Mouse (Mus musculus) large intestine, adult 2 months (tissue): ENCODE results near the gene Tpo. TPM values are rescaled to one million over a fixed set of nuclear protein-coding genes. Genes with fewer than 3 reads are reported as not detected.

Source experiments
- DNase-seq: peaks from one replicate; pipeline ENCODE4 v3.0.0-alpha.2; 2012; ENCODE audit warnings: low read depth, low spot score
- WGBS: fragments of 180-500 bp; shearing (Covaris S2); methylation state at CpG from one replicate; pipeline ENCODE4 v1.1.7; 2018; 5-methylcytosine and 5-hydroxymethylcytosine counted together
- polyA plus RNA-seq: library from polyadenylated mRNA; depleted of rRNA; stranded (reverse); fragments of >200 nt; gene quantifications from 2 replicates; pipeline ENCODE4 v1.2.3, GENCODE M21; 2012; rRNA removed

The Tpo gene
- polyA plus RNA-seq: 0.06 and 0.12 TPM in 2 replicates

GRCm38 (mm10) chr12:30132524-30132923, at the start of gene Tpo:
TSS of gene Tpo (minus strand) at chr12:30132624.
- 76% methylated on average over 4 of the region's 4 CpGs for WGBS
- no peak for DNase-seq

- 73% methylated on average over 3 of the region's 3 CpGs for WGBS
- no peak for DNase-seq
Observed at GRCm38 (mm10) chr12:30181721-30182120, 49.3 kb upstream of the Tpo start.

DNA sequence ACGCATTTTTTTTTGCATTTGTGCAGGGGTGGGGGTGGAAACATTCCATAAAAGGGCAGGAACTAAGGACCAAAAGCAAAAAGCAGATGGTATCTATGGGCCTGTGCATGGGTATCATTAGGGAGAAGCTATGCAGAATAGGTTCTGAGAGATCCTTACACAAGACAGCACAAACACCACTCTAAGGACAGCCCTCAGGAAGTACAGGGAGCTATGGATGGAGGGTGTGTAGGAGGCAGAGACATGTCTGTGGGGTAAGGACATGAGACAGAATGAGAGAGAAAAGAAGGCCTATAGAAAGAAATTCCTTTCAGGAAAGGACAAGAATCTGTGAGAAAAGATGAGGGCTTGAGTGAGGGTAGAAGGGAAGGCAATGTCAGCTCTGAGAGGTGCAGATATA, 47.2 kb upstream of the Tpo start:
- WGBS: 74% methylated on average over 1 of the region's 1 CpGs
- DNase-seq: no peak

DNA sequence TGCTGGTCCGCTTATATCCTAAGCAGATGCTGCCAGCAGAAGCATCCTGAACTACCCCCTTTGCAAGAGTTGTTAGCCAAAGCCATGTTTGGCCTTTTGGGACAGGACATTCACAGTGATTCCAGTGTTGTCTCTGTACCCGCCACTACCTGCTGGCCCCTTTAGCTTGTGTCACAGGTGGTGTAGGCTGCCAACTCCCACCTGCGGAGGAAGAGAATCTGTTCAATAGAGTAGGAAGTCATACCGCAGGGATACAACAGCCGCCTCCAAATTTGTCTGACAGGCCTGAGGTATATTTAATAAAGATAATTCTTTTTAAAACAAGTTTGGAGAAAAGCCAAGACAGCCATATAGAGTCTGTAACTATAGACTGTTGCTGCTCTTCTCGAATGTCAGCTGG, 45.5 kb upstream of the Tpo start:
- no peak for DNase-seq
- 75% methylated on average over 6 of the region's 6 CpGs for WGBS

- WGBS: 82% methylated on average over 2 of the region's 2 CpGs
Observed at GRCm38 (mm10) chr12:30177529-30177928, 45.1 kb upstream of the Tpo start.

DNA sequence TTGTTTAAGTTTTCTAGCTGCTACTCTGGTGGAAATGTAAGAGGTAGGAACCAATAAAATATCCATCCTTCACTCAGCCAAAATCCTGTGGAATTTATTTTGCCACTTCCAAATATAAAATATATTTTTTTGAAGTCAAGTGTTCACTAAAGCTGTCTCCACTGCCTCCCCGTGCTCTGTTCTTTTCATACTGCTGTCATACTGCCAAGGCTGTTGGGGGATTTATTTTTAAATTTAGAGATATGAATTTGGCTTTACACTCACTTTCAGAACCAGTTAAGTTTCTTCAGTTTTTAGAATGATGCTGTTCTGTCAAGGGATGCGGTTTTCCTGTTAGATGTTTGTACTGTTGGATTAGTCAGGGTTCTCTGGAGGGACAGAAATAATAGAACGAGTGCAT, 36.1 kb upstream of the Tpo start:
- 50% methylated on average over 3 of the region's 3 CpGs for WGBS
- DNase-seq: no peak

More at GRCm38 (mm10) chr12:30177529-30177928, 45.1 kb upstream of the Tpo start:
- no peak for DNase-seq

DNA sequence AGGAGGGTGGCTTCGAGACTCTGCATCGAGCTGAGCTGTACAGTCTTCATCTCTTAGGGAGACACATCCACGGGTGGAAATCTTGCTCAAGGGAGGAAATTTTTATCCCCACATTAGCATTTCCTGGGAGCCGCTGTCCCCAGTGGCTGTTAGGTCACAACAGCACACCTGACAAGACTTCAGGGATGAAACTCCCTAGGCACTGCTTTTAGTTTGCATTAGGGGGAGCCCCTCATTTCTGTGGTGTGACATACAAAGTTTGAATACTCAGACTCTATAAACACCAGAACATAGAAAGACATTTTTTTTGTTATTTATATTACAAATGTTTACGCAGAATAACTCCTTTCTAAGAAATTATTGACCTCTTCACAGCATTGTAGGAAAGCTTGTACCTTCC, 32.1 kb upstream of the Tpo start:
- DNase-seq: no peak
- 79% methylated on average over 5 of the region's 5 CpGs for WGBS

GRCm38 (mm10) chr12:30164005-30164404, 31.6 kb upstream of the Tpo start:
- no peak for DNase-seq
- WGBS: 92% methylated on average over 6 of the region's 6 CpGs

GRCm38 (mm10) chr12:30161731-30162406, 29.4 kb upstream of the Tpo start:
- DNase-seq: no peak
- WGBS: 69% methylated on average over 5 of the region's 5 CpGs

GRCm38 (mm10) chr12:30160475-30160874, 28.1 kb upstream of the Tpo start:
- no peak for DNase-seq
- 70% methylated on average over 3 of the region's 3 CpGs for WGBS

GRCm38 (mm10) chr12:30159788-30160187, 27.4 kb upstream of the Tpo start:
- DNase-seq: no peak
- WGBS: 80% methylated on average over 8 of the region's 8 CpGs

- DNase-seq: no peak
- WGBS: 68% methylated on average over 7 of the region's 7 CpGs
Observed at GRCm38 (mm10) chr12:30154079-30154673, 21.8 kb upstream of the Tpo start.

- 62% methylated on average over 3 of the region's 3 CpGs for WGBS
- no peak for DNase-seq
Observed at GRCm38 (mm10) chr12:30142085-30142484, 9.7 kb upstream of the Tpo start.

DNA sequence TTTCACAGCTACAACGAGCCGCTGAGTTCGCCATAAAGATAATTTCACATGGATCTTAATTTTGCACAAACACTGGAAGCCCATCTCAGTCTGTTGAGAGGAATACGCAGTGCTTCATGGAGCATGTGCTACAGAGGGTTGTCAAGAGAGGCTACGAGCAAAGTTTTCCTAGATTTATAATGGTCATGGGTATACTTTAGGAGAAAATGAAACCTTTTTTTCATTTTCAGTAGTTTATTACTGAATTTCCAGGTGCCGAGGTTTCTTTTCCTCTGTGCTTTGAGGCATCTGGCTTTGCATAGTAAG, 3.1 kb downstream of the Tpo start:
- DNase-seq: no peak
- WGBS: 72% methylated on average over 6 of the region's 6 CpGs

DNA sequence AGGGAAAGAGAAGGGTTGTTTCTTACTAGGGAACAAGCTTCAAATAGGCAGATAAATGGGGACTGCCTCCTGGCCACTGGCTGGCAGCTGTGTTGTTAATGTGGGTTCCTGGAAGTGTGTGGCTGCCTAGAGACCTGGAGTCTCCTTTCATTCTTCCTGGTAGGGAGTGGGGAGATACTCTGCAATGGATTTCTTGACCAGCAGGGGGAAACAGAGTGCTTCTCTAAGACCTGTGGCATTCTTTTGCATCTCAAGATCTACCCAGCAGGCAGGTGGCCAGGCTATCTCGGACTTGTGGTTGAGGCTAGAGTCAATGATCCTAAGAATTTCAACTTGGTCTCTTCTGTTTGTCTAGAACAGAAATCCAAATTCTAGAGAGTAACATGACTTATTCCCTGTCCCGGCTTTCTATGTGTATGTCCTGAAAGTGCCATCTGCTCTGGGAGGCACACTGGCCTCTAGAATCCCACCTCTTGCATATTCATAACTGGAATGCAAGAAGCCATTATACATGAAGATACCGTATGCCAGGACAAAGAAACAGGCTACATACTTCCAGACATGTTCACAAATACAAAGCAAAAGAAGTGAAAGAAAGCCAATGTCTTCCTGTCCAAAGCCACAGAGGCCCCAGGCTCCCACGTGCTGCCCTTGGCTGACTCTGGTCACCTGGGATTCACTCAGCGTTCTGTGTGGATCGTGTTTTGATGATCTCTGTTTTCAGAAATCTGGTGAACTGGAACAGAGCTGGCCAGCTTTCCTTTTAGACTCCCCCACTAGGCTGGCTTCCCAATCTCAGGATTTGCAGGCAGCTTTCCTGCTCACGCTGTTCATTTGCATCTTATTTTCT, 3.6 kb downstream of the Tpo start:
- DNase-seq: no peak
- 59% methylated on average over 7 of the region's 7 CpGs for WGBS

DNA sequence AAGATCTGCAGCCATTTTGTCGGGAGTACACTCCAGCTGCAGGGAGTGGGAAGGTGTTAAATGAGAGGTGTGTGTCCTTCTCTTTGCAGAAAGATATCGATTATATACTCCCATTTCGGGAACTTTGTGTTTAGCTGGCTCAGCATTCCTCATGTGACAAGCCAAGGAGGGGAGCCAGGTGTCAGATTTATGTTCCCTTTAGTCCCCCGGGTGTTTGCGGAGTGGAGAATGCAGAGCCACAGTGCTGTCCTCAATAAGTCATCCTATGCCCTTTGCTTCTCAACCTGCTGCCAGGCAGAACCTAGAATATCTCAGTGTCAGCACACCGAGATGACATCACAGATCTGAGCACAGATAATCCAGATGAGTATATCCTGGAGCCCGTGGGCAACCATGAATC, 10.1 kb downstream of the Tpo start:
- 43% methylated on average over 7 of the region's 7 CpGs for WGBS

GRCm38 (mm10) chr12:30112271-30112670, 20.2 kb downstream of the Tpo start:
- 84% methylated on average over 2 of the region's 2 CpGs for WGBS
- no peak for DNase-seq

More for the DNA sequence above, 10.1 kb downstream of the Tpo start:
- DNase-seq: no peak

DNA sequence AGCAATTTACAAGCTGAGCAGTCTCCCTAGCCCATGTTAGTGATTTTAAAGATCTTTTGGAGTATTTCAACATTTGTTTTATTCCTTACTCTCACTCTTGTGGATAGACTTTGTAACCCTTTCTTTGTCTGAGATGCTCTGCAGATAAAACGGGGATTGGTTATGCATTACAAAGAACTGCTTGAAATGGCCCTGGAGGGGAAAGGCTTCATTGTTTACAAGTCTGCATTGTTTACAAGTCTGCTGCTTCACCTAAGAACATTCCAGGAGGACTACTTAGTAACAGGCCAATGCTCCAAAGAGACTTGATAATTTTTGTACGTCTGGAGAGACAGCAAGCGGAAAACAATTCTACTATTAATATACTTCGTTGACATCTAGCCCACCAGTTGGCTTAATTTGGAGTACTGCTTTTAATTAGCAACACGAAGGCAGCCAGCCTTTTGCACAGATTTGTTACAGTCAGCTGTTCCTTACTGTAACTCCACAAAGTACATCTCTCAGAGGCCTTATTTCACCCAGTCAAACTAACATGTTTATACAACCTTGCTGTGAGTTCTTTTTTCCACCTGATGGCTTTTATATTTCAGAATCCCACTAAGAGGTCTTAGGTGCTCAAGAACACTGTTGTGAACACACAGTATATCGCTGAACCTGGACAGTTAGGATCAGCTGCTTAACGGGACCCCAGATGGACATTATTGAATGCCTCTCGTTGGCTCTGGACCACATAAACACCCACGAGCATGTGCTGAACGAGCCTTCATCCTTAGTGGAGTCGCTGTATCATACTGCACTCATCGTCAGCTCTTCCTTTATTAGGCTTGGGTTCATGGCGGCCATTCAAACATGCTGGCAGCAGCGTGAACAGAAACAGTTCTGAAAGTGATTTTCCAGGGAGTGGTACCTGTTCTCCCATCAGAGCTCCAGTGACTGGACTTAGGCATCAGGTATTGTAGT, 22.5 kb downstream of the Tpo start:
- no peak for DNase-seq
- 76% methylated on average over 14 of the region's 14 CpGs for WGBS

DNA sequence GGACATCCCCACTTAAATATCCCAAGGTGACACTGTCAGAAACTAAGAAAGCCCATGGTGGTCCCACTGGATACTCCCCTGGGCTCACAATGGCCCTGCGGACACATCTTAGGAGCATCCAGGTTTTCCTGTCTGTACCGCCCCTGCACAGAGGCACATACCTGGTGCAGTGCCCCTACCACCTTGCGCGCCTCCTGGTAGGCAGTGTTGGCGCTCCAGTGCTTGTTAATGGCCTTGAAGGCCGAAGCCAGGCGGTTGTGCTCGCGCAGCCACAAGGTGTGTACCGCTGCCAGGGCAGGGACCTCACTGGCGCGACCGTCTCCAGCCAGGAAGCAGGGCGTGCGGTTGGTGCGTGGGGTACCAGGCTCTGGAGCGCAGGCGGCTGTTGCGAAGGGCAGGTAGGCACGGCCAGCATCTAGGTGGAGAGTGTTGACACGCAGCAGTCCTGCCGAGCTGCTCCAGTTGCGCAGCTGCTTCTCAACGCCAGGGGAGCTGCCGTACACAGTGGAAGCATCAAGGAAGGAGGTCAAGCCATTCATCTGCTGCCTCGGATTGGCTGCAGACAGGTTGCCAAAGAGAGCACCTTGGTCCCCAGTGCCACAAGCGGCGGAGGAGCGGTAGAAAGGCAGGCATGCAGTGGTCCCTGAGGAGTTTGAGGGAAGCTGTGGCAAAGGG, 29.4 kb downstream of the Tpo start:
- 32% methylated on average over 29 of the region's 29 CpGs for WGBS
- DNase-seq: no peak
